Mouse (Mus musculus) liver, embryonic 16.5 days (tissue): ENCODE results near the gene Asb13. TPM values are rescaled to one million over a fixed set of nuclear protein-coding genes. Genes with fewer than 3 reads are reported as not detected.

Source experiments
- ATAC-seq: fragments of 200-750 bp; cut with Nextera tagmentation; 2 replicates; pipeline ENCODE4 v1.8.0; 2017; ENCODE audit warnings: low read depth, mild to moderate bottlenecking, moderate number of reproducible peaks, moderate library complexity
- H3K27ac ChIP-seq: fragments of 300-500 bp; sonication (generic); 2 replicates; pipeline ENCODE4 v1.5.1; 2014; ENCODE audit warnings: mild to moderate bottlenecking, low read length
- H3K27me3 ChIP-seq: fragments of 300-500 bp; sonication (generic); 2 replicates; pipeline ENCODE4 v1.6.1; 2014; ENCODE audit warnings: low read depth, low read length, mixed read lengths; ENCODE audit not compliant: control insufficient read depth, insufficient read depth
- H3K36me3 ChIP-seq: fragments of 300-500 bp; sonication (generic); 2 replicates; pipeline ENCODE4 v1.6.1; 2014; ENCODE audit warnings: mild to moderate bottlenecking; ENCODE audit not compliant: control insufficient read depth, insufficient read depth
- H3K4me1 ChIP-seq: fragments of 300-500 bp; sonication (generic); 2 replicates; pipeline ENCODE4 v1.6.1; 2014; ENCODE audit warnings: low read depth, low read length, mixed read lengths; ENCODE audit not compliant: control insufficient read depth
- H3K4me2 ChIP-seq: fragments of 300-500 bp; sonication (generic); 2 replicates; pipeline ENCODE4 v1.6.1; 2014; ENCODE audit warnings: low read depth, low read length, mixed read lengths
- H3K4me3 ChIP-seq: fragments of 300-500 bp; sonication (generic); 2 replicates; pipeline ENCODE4 v1.5.1; 2014; ENCODE audit warnings: low read depth, mild to moderate bottlenecking, low read length
- H3K9ac ChIP-seq: fragments of 300-500 bp; sonication (generic); 2 replicates; pipeline ENCODE4 v1.6.1; 2014; ENCODE audit warnings: low read depth, low read length
- H3K9me3 ChIP-seq: fragments of 300-500 bp; sonication (generic); replicated peaks from 2 replicates; pipeline ENCODE4 v1.6.1; 2016; ENCODE audit warnings: low read length; ENCODE audit not compliant: control insufficient read depth
- WGBS: fragments of 180-500 bp; shearing (Covaris S2); extraction: QIAGEN DNeasy Blood & Tissue Kit; methylation state at CpG from one replicate; pipeline ENCODE4 v1.1.7; 2014; ENCODE audit not compliant: insufficient replicate concordance; 5-methylcytosine and 5-hydroxymethylcytosine counted together
- polyA plus RNA-seq: library from polyadenylated mRNA; unstranded; fragments of >200 nt; fragmentation: Nextera tagmentation; extraction: Ambion mirVana; gene quantifications from 2 replicates; pipeline ENCODE4 v1.2.1, GENCODE M21; 2015

The Asb13 gene
- polyA plus RNA-seq: 3.8 and 5.3 TPM in 2 replicates

DNA sequence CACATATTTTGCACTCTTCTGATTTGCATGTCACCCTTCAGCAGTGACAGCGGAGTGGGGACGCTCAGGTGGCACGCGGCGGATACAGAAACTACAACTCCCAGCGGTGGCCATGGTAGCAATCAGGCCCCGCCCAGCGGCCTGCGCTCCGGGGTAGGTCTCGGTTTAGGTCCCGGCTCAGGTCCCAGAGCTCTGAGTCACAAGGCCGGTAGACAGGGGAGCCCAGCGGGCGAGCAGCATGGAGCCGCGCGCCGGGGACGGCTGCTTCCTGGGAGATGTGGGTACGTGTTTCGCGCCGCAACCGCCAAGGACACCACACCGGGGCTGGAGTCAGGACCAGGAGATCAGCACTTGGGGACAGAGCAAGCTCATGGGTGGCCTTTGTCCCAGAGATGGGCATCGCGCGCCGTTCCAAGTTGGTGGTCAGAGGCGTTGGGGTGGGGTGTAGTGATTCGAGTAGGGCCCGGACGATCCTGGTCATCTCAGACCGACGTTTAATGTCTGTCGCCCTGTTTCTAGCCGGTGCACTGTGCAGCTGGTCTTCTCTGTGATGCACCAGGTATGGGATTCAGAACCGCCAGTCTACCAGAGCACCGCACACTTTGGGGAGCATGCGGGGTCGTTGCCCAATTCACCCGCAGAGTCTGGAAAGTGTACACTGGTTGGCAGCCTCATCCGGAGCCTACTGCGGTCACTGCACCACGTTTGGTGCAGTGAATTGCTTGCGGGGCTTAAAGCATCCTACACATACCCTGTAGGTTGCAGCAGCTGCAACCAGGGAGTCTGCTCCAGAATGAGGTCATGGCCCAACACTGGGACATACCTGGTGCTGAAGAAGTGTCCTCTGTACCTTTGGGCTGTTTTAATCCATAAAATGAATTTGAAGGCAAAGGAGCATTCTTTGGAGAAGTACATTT is at the start of gene Asb13:
Gene Asb13 (plus strand): TSS at position 138 of the 917 bp plus-strand sequence.
- H3K9me3 ChIP-seq: no peaks in the 10 kb centered on the region
- H3K9ac ChIP-seq: peak within 1 kb of the TSS; percentile 68
- no peaks in the 10 kb centered on the region for H3K27me3 ChIP-seq
- ATAC-seq: peak; percentile 90
- H3K4me3 ChIP-seq: peak within 1 kb of the TSS; percentile 68
- H3K4me2 ChIP-seq: peak within 1 kb of the TSS; percentile 73
- no peaks in the 10 kb centered on the region for H3K36me3 ChIP-seq
- no peaks in the 10 kb centered on the region; the same call in 1 of the 2 replicates for H3K4me1 ChIP-seq
- H3K27ac ChIP-seq: no peak within 1 kb of the TSS
- under 1% methylated on average over 47 of the region's 47 CpGs for WGBS

- Histone ChIP-seq H3K9me3 (no peaks in the 10 kb centered on the region), H3K9ac (no peak overlapping the region), H3K4me3 (no peak overlapping the region), H3K4me1 (no peaks in the 10 kb centered on the region), H3K27ac (no peak overlapping the region), H3K4me2 (no peak overlapping the region), H3K36me3 (peaks cover 17% of the 10 kb centered on the region), H3K27me3 (no peaks in the 10 kb centered on the region)
- ATAC-seq: no peak
- 80% methylated on average over 3 of the region's 3 CpGs for WGBS
Measured at GRCm38 (mm10) chr13:3590789-3591188, 43.0 kb upstream of the Asb13 start.

- no peak overlapping the region for H3K27ac ChIP-seq
- H3K9me3 ChIP-seq: no peaks in the 10 kb centered on the region
- no peaks in the 10 kb centered on the region for H3K27me3 ChIP-seq
- H3K9ac ChIP-seq: no peak overlapping the region
- H3K4me3 ChIP-seq: no peak overlapping the region
- ATAC-seq: no peak
- H3K36me3 ChIP-seq: peaks cover 17% of the 10 kb centered on the region
- WGBS: 68% methylated on average over 1 of the region's 1 CpGs
- H3K4me1 ChIP-seq: no peaks in the 10 kb centered on the region
- H3K4me2 ChIP-seq: no peak overlapping the region
Measured at GRCm38 (mm10) chr13:3594311-3594710, 39.5 kb upstream of the Asb13 start.

DNA sequence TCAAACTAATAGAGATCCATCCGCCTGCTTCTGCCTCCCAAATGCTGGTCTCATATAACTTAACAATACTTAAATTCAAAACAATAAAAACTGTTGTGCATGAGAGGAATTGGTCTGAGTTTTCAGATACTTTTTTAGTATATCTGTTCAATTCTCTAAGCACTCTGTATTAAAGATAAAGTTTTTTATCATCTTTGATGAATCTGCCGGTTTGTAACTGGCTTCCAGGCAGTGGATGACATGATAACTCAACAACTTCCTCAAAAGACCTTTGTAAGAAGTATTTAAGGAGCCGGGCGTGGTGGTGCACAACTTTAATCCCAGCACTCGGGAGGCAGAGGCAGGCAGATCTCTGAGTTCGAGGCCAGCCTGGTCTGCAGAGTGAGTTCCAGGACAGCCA is 37.6 kb upstream of the Asb13 start:
- Histone ChIP-seq H3K27me3 (no peaks in the 10 kb centered on the region), H3K9me3 (no peaks in the 10 kb centered on the region), H3K36me3 (peaks cover 10% of the 10 kb centered on the region), H3K4me3 (no peak overlapping the region), H3K4me2 (no peak overlapping the region), H3K9ac (no peak overlapping the region), H3K27ac (no peak overlapping the region), H3K4me1 (no peaks in the 10 kb centered on the region)
- 60% methylated on average over 6 of the region's 6 CpGs for WGBS
- no peak for ATAC-seq

DNA sequence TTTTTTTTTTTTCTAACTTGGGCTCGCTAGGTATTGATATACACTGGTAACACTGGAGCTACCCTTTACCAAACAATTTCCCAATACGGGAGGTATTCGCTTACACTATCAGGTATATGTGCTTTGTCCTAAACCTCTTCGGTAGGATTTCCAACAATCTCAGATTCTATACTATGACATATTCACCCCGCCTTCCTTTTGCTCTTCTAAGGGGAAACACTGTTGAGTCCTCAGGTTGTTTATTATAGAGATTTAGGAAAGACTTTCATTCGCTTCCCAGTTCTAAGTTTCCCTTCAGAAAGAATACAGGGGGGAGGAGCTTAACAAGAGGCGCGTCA is 24.1 kb upstream of the Asb13 start:
- H3K9me3 ChIP-seq: no peaks in the 10 kb centered on the region
- H3K4me2 ChIP-seq: peak overlapping the region; percentile 89
- peak overlapping the region; percentile 88 for H3K9ac ChIP-seq
- H3K4me1 ChIP-seq: peaks cover 3% of the 10 kb centered on the region
- H3K27ac ChIP-seq: peak overlapping the region; percentile 90
- peak overlapping the region; percentile 97 for H3K4me3 ChIP-seq
- no peaks in the 10 kb centered on the region for H3K36me3 ChIP-seq
- H3K27me3 ChIP-seq: no peaks in the 10 kb centered on the region
- no peak for ATAC-seq
- 12% methylated on average over 8 of the region's 8 CpGs for WGBS

- Histone ChIP-seq H3K4me1 (peaks cover 3% of the 10 kb centered on the region), H3K9me3 (no peaks in the 10 kb centered on the region), H3K27me3 (no peaks in the 10 kb centered on the region), H3K27ac (peak overlapping the region; percentile 90), H3K4me2 (peak overlapping the region; percentile 89), H3K4me3 (peak overlapping the region; percentile 97), H3K36me3 (no peaks in the 10 kb centered on the region), H3K9ac (peak overlapping the region; percentile 88)
- ATAC-seq: peak; percentile 9; the same call in 1 of the 2 replicates
- WGBS: under 1% methylated on average over 48 of the region's 50 CpGs
Measured at GRCm38 (mm10) chr13:3610118-3610794, 23.6 kb upstream of the Asb13 start.

DNA sequence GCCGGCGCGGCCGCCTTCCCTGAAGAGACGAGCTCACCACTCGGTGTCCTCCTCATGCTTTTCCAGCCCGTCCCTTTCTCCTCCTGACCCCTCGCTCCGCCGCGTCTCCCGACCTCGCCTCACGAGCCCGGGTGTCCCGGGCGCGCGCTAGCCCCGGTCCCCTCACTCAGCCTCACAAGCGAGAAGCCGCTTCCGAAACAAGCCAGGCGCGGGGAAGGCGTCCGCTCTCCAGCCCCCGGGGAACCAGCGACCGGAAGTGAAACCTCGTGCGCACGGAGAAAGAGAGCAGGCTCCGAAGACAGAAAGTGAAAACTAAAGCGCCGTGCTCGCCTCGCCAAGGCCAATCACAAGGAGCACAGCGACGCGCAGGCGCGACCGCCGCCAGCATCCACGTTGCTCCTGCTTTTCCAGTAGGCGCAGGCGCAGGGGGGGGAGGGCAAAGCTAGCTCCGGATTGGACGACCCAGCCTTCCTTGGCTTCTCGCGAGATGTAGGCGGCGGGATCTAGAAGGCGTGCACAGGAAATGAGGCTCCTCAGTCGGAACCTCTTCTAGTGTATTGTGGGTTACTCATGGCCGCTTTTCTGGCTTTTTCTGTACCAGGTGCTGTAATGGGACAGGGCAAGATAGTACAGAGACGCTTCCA is 22.9 kb upstream of the Asb13 start, which contains the start of gene Fam208b:
Gene Fam208b (minus strand): TSS at position 314 of the 644 bp plus-strand sequence.
- WGBS: under 1% methylated on average over 58 of the region's 58 CpGs
- H3K36me3 ChIP-seq: no peaks in the 10 kb centered on the region
- H3K9ac ChIP-seq: peak within 1 kb of the TSS; percentile 88
- H3K27me3 ChIP-seq: no peaks in the 10 kb centered on the region
- peak within 1 kb of the TSS; percentile 89 for H3K4me2 ChIP-seq
- no peaks in the 10 kb centered on the region for H3K9me3 ChIP-seq
- H3K4me3 ChIP-seq: peak within 1 kb of the TSS; percentile 97
- peak within 1 kb of the TSS; percentile 90 for H3K27ac ChIP-seq
- ATAC-seq: peak; percentile 99
- H3K4me1 ChIP-seq: peaks cover 3% of the 10 kb centered on the region

GRCm38 (mm10) chr13:3627139-3627538 is 6.7 kb upstream of the Asb13 start:
- ATAC-seq: no peak
- H3K9ac ChIP-seq: no peak overlapping the region
- H3K9me3 ChIP-seq: no peaks in the 10 kb centered on the region
- no peak overlapping the region for H3K4me3 ChIP-seq
- H3K36me3 ChIP-seq: no peaks in the 10 kb centered on the region
- 50% methylated on average over 3 of the region's 3 CpGs for WGBS
- H3K27me3 ChIP-seq: no peaks in the 10 kb centered on the region
- no peak overlapping the region for H3K4me2 ChIP-seq
- no peak overlapping the region for H3K27ac ChIP-seq
- H3K4me1 ChIP-seq: no peaks in the 10 kb centered on the region
